Mouse (Mus musculus) neutrophil, adult 5-6 weeks (primary cell): Measurements from ENCODE around the gene Mtmr4. TPM values are rescaled to one million over a fixed set of nuclear protein-coding genes. Genes with fewer than 3 reads are reported as not detected.

Experiments used
- ATAC-seq: fragments of 151-379, 151-347 bp; 2 replicates; pipeline ENCODE4 v1.8.0; 2017; ENCODE audit warnings: mild to moderate bottlenecking, moderate TSS enrichment; ENCODE audit not compliant: insufficient number of reproducible peaks, poor library complexity, low FRiP score, severe bottlenecking; ENCODE audit errors: extremely low read depth
- total RNA-seq: library from RNA; stranded (forward); fragments of 200-1000 nt; gene quantifications from 2 replicates; pipeline ENCODE4 v1.2.3, GENCODE M21; 2017

Gene Mtmr4
- total RNA-seq, 1 experiment from 2014 or later = 27.7 TPM

GRCm38 (mm10) chr11:87580543-87581085 is 11.3 kb upstream of the Mtmr4 start:
- ATAC-seq = no peak

- ATAC-seq = no peak
These were observed 10.6 kb upstream of the Mtmr4 start for GRCm38 (mm10) chr11:87581161-87581865.

- no peak for ATAC-seq
These were observed 9.8 kb upstream of the Mtmr4 start for GRCm38 (mm10) chr11:87581933-87582710.

DNA sequence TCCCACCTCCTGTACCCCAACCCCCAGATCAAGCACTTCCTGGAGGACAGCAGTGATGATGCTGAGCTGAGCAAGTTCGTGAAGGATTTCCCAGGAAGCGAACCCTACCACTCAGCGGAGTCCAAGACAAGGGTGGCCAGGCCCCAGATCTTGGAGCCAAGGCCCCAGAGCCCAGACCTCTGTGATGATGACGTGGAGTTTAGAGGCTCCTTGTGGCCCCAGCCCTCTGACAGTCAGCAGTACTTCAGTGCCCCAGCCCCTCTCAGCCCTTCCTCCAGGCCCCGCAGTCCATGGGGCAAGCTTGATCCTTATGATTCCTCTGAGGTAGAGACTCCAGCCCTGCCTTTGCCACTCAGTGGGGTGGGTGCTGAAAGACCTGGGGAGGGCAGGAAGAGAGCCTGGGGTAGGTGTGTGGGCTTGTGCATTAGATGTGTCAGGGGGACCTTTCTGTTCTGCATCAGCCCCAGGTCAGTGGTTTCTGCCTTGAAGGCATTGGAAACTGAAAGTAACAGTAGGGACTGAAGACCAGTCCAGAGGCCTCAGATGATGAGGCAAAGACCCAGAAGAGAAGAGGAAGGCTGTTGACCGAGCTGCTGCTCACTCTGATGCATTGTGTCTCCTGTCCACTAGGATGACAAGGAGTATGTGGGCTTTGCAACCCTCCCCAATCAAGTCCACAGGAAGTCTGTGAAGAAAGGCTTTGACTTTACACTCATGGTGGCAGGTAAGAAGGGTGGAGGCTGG is 8.5 kb upstream of the Mtmr4 start:
- no peak for ATAC-seq

DNA sequence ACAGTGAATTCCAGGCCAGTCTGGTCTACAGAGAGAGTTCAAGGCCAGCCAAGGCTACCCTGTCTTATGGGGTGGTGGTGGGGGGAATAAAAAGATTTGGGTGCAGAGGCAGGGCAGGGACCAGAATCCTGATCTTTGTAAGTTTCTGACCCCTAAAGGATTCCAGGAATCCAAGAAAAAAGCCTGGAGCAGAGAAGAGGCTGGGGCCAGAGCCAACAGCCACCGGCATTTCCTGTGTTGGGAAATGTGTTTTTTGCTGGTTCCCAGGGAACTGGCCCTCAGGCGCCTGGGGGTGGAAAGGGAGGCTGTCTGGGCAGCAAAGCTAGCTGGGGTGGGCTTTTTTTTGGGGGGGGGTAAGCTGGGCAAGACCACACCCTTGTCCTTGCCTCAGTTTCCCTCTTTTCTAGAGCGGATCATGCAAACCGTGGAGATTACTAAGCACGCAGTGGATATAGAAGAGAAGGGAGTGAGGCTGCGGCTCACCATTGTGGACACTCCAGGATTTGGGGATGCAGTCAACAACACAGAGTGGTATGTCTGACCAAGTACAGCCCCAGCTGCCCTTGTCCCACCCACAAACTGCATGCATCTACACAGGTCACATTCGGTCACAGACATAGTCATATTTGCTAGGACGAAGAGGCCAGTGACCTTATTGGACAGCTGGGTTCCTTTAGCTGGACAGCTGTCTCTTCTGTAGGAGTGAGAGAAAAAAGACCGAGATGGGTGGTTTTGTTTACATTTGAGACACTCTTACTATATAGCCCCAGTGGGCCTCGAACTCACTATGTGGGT is 7.1 kb upstream of the Mtmr4 start:
- ATAC-seq = no peak

DNA sequence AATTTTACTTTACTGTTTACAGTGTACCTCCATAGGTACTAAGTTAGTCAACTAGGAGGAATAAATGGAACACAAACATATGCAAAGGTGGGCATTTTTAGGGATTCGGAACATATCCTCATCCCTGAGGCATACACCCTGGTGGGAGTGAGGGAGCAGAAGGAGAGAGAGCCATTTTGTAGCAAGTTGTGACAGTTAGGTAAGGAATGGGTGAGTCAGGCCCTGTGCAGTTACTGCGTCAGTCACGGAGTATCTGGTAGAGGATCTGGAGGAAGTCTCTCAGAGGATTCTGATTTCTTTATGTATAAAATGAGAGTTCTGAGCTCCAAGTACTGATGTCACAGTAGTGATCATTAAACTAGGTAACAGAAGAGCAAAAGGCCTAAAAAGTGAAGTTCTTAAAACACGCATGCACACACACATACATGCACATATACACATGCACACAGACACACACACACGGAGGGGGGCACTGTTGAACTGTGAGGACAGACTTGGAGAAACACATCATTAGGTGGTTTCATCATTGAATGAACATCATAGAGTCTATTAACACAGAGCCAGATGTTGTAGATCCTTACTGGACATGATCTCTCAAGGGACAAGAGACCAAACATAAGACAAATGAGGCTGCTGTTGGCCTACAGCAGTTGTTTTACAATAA is 4.6 kb upstream of the Mtmr4 start:
- ATAC-seq = no peak

- ATAC-seq = no peak
These were observed 2.4 kb upstream of the Mtmr4 start for GRCm38 (mm10) chr11:87589605-87590004.

DNA sequence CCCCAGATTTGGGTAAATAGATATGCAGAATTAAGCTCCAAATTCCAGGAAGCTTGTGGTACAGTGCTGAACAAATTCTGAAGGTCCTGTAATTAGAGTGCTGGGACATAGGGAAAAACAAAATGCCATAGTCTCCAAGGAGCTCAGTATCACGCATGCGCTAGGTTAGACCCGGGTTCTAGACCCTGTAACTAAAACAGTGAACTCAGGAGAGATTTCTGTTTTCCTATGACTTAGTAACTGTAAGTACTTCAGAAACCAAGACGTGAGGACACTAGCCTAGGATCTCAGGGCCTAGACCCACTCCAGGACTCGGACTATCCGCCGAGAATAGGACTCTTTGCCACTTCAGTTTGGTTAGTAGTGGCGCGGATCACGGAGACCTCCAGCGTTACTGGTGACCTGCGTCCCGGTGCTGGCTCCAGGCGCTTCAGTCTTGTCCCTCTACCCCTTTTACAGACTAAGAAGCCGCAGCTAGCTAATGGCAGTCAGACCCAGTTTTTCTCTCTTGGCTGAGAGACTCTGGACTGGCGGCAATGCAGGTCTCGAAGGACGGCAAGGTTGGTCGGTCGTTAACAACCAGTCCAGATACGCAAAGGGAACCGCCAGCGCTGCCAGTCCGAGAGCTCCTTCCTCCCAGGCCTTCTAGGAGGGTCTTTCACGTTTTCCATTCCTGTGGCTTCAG is 979 bp upstream of the Mtmr4 start:
- ATAC-seq = no peak

DNA sequence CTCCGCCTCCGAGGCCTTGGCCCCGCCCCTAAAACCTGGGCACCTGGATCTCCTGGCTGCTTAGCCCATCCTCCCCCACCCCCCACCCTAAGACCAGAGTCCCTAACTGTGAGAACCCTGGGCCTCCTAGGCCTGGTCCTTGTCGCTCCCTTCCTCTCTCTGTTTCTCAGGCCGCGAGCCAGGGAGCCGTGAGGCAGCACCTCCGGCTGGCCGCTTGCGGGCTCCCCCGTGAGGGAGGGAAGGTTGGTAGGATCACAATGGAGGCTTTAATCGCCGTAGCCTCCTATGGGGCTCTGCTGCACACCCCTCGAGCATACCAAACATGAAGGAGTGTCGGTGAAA is 363 bp downstream of the Mtmr4 start:
- ATAC-seq = no peak

DNA sequence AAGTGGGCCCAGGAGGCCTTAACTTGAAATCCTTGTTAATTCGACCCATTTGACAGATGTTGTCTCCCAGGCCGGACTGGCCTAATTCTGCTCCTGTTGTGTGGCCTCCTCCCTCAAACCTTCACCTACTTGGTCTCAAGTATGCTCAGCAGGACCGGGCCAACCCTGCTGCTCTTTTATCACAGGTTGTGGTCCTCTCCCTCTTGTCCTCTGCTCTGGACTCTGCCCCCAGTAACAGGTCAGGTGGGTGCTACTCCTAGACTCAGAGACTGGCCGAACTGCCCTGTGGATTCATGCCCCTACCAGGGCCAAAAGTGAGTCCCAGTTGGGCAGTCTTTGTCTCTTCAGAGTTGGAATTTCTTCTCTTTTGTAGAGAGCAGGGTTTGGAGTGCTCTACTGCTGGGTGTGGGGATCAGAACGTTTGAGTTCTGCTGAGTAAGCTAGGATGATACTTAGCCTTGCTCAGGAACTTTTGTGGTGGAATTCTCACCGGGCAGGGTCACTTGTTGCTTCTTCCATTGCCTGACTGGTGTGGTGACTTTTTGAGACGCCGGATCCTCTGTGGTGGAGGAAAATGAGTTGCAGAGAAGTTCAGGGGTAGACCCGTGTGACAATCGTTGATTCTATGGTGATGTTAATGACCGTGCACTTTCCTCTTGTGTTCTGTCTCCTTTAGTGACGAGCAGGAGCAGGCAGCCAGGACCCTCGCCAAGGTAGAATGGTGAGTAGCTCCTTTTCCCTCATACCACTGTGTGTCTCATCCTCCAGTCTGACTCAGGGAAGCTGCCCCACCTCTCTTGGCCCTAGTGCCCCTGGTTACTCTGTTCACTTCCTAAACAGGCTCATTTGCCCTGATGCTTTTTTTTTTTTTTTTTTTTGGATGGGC is 994 bp downstream of the Mtmr4 start:
- ATAC-seq = no peak

DNA sequence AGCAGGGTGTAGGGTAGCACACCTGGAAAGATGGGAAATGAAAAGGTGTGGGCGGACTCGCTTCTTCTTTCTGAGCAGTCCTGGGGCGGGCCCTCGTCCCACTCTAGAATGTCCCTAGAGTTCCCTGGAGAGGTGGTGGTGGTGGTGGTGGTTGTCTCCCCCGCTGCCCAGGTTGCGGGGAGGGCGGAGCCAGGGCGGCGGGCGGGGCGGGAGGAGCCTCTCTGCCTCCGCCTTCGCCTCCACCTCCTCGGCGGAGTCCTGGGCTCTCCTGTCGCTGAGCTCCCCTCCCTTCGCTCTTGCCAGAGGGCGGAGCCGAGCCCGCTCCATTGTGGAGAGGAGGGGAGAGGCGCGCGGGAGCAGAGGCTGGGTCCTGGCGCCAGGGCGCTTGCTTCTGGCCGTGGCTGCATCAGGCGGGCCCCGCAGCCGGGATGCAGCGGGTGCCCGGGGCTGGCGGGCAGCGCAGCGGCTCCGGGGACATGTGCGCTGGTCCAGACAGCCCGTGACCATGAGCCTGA is 3.4 kb downstream of the Mtmr4 start:
- no peak for ATAC-seq

DNA sequence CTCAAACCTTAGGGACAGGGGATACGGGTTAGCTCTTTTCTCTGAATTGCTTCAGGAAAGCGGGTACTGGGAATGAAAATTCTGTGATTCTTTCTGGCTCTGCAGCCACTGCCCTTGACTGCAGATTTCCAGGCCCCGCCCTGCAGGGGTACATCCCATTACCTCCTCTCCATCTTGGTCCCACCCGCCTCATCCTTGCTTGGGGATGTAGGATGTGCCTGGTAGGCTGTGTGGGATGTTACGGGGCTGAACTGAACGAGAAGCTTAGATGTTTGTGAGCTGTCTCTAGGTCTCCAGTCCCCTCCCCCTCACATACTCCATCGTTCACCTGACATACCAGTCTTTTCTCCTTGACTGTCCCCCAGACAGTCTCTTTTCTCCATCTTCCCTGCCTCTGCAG is 4.0 kb downstream of the Mtmr4 start:
- ATAC-seq = no peak

GRCm38 (mm10) chr11:87596492-87596891 is 4.5 kb downstream of the Mtmr4 start:
- ATAC-seq = no peak

- ATAC-seq = no peak
These were observed 5.1 kb downstream of the Mtmr4 start for GRCm38 (mm10) chr11:87597061-87597460.

DNA sequence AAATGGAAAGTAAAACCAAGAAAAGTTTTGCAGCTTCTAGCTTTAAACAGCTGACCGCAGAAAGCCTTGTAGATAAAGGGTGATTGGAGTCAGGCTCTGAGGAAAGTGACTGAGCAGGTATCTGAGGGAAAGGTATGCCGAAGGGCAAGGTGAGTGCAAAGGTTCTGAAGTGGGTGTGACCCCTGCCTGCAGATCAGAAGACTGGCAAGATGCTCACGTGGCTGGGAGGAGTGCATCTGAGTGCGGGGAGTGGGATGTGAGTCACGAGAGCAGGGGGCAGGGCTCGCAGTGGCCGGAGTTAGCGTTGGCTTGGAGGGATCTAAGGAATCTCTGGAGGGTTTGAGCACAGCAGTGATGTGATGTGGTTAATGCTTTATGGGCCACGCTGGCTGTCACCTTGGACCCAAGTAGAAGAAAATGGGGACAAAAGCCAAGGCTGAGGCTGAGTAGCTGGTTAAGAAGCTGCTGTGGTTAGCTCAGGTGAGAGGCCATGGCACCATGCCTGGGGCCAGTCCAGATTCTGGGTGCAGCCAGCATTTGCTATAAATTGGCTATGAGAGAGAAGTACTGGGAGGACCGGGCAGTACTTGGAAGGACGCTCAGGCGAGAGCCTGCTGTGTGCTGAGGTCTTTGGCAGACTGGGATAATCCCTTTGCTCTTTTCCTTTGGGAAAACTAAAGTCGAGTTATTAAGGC is 7.6 kb downstream of the Mtmr4 start:
- ATAC-seq = no peak

DNA sequence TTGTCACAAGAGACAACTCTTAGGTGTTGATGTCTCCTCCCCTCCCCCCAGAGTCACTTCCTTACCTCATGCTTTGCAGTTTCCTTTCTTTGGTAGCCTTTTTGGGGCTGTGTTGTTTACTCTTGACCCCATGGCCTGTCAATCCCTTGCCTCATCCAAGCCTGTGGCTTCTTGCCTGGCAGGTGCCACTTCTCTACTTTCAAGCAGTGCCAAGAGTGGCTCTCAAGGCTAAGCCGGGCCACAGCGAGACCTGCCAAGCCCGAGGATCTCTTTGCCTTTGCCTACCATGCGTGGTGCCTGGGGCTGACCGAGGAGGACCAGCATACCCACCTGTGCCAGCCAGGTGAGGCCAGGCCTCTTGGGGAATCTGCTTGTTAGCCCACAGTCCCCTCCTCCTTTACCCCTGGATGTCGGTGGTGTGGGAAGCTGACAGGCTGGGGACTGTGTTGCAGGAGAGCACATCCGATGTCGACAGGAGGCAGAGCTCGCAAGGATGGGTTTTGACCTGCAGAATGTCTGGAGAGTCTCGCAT is 8.4 kb downstream of the Mtmr4 start:
- ATAC-seq = no peak
